Mouse (Mus musculus) spleen, adult 2 months (tissue): ENCODE measurements around the gene Egfr. TPM values are rescaled to one million over a fixed set of nuclear protein-coding genes. Genes with fewer than 3 reads are reported as not detected.

ENCODE experiments used
- DNase-seq, 2 experiments: peaks; one replicate each; pipeline versions ENCODE4 v3.0.0 to v3.0.0-alpha.2; 2012 to 2021; ENCODE audit warnings: low spot score in 2 of 2, low read depth in 1 of 2
- H3K27ac ChIP-seq: fragments of 200-500 bp; 2 replicates; pipeline ENCODE4 v1.5.1; 2012; ENCODE audit warnings: low read length, inconsistent platforms; ENCODE audit not compliant: insufficient read depth
- H3K27me3 ChIP-seq: fragments of 200-500 bp; 2 replicates; pipeline ENCODE4 v1.6.1; 2012; ENCODE audit warnings: mild to moderate bottlenecking, moderate library complexity, low read length, inconsistent platforms; ENCODE audit not compliant: control insufficient read depth, insufficient read depth
- H3K36me3 ChIP-seq: fragments of 200-500 bp; 2 replicates; pipeline ENCODE4 v1.6.1; 2012; ENCODE audit warnings: mild to moderate bottlenecking, low read length, inconsistent platforms; ENCODE audit not compliant: control insufficient read depth, insufficient read depth
- H3K4me1 ChIP-seq: fragments of 200-500 bp; 2 replicates; pipeline ENCODE4 v1.6.1; 2011; ENCODE audit warnings: inconsistent platforms; ENCODE audit not compliant: control insufficient read depth, insufficient read depth, insufficient read length
- H3K4me3 ChIP-seq: fragments of 200-500 bp; 2 replicates; pipeline ENCODE4 v1.5.1; 2011; ENCODE audit warnings: mild to moderate bottlenecking, inconsistent platforms; ENCODE audit not compliant: insufficient read depth, insufficient read length; ENCODE audit errors: extremely low read depth
- CTCF ChIP-seq: fragments of 200-500 bp; IDR thresholded peaks from 2 replicates; pipeline ENCODE4 v1.5.1; 2011; ENCODE audit warnings: mild to moderate bottlenecking, inconsistent platforms; ENCODE audit not compliant: insufficient read depth, insufficient read length, insufficient replicate concordance; ENCODE audit errors: extremely low read depth
- POLR2A ChIP-seq: fragments of 200-500 bp; IDR thresholded peaks from 2 replicates; pipeline ENCODE4 v1.6.1; 2011; ENCODE audit warnings: low read depth, low read length, inconsistent platforms
- WGBS: fragments of 180-500 bp; shearing (Covaris S2); methylation state at CpG from one replicate; pipeline ENCODE4 v1.1.7; 2018; 5-methylcytosine and 5-hydroxymethylcytosine counted together
- polyA plus RNA-seq: library from polyadenylated mRNA; depleted of rRNA; stranded (reverse); fragments of >200 nt; gene quantifications from 2 replicates; pipeline ENCODE4 v1.2.3, GENCODE M21; 2012

Egfr gene
- polyA plus RNA-seq, 1 experiment: 2.2 TPM

GRCm38 (mm10) chr11:16843889-16844568, 92.0 kb downstream of the Egfr start:
- H3K4me3 ChIP-seq: no peak overlapping the region
- H3K27ac ChIP-seq: no peak overlapping the region

GRCm38 (mm10) chr11:16848881-16849280, 96.9 kb downstream of the Egfr start:
- Histone ChIP-seq H3K27ac (no peak overlapping the region), H3K36me3 (no peaks in the 10 kb centered on the region), H3K4me1 (no peaks in the 10 kb centered on the region), H3K27me3 (no peaks in the 10 kb centered on the region), H3K4me3 (no peak overlapping the region)
- no peak for DNase-seq
- WGBS: 81% methylated on average over 6 of the region's 6 CpGs
- no peak for TF ChIP-seq CTCF
- no peak for TF ChIP-seq POLR2A

More at GRCm38 (mm10) chr11:16843889-16844568, 92.0 kb downstream of the Egfr start:
- no peaks in the 10 kb centered on the region for H3K36me3 ChIP-seq
- H3K4me1 ChIP-seq: no peaks in the 10 kb centered on the region
- no peak for DNase-seq
- TF ChIP-seq POLR2A (no peak), CTCF (no peak)
- WGBS: 52% methylated on average over 12 of the region's 12 CpGs
- H3K27me3 ChIP-seq: no peaks in the 10 kb centered on the region; the same call in 1 of the 2 replicates

GRCm38 (mm10) chr11:16851361-16851760, 99.4 kb downstream of the Egfr start:
- no peaks in the 10 kb centered on the region for H3K27me3 ChIP-seq
- no peak for DNase-seq
- H3K4me1 ChIP-seq: no peaks in the 10 kb centered on the region
- TF ChIP-seq CTCF (no peak), POLR2A (no peak)
- 88% methylated on average over 1 of the region's 1 CpGs for WGBS
- no peaks in the 10 kb centered on the region for H3K36me3 ChIP-seq
- H3K27ac ChIP-seq: no peak overlapping the region
- H3K4me3 ChIP-seq: no peak overlapping the region

GRCm38 (mm10) chr11:16854111-16854510, 102.1 kb downstream of the Egfr start:
- TF ChIP-seq CTCF (no peak), POLR2A (no peak)

GRCm38 (mm10) chr11:16857346-16857745, 105.3 kb downstream of the Egfr start:
- no peak for TF ChIP-seq POLR2A
- TF ChIP-seq CTCF: no peak
- Histone ChIP-seq H3K4me3 (no peak overlapping the region), H3K36me3 (no peaks in the 10 kb centered on the region), H3K4me1 (no peaks in the 10 kb centered on the region), H3K27me3 (no peaks in the 10 kb centered on the region), H3K27ac (no peak overlapping the region)
- WGBS: 96% methylated on average over 2 of the region's 2 CpGs
- no peak for DNase-seq

More at GRCm38 (mm10) chr11:16854111-16854510, 102.1 kb downstream of the Egfr start:
- H3K36me3 ChIP-seq: no peaks in the 10 kb centered on the region
- no peak overlapping the region for H3K4me3 ChIP-seq
- 65% methylated on average over 2 of the region's 2 CpGs for WGBS
- H3K4me1 ChIP-seq: no peaks in the 10 kb centered on the region
- H3K27me3 ChIP-seq: no peaks in the 10 kb centered on the region
- no peak overlapping the region for H3K27ac ChIP-seq
- no peak for DNase-seq

- no peak for DNase-seq
- Histone ChIP-seq H3K27ac (no peak overlapping the region), H3K36me3 (no peaks in the 10 kb centered on the region), H3K4me1 (no peaks in the 10 kb centered on the region), H3K27me3 (no peaks in the 10 kb centered on the region), H3K4me3 (no peak overlapping the region)
- WGBS: 74% methylated on average over 6 of the region's 6 CpGs
- TF ChIP-seq CTCF (no peak), POLR2A (no peak)
Observed at GRCm38 (mm10) chr11:16861037-16861436, 109.0 kb downstream of the Egfr start.

- H3K4me3 ChIP-seq: no peak overlapping the region
- TF ChIP-seq POLR2A: no peak
- no peak for TF ChIP-seq CTCF
- DNase-seq: no peak
- H3K27me3 ChIP-seq: no peaks in the 10 kb centered on the region
- H3K4me1 ChIP-seq: no peaks in the 10 kb centered on the region
- no peak overlapping the region for H3K27ac ChIP-seq
- no peaks in the 10 kb centered on the region for H3K36me3 ChIP-seq
Observed at GRCm38 (mm10) chr11:16863547-16863946, 111.5 kb downstream of the Egfr start.
